Mouse (Mus musculus) inflammation-experienced regulatory T-cells, adult 6 months (primary cell): Measurements from ENCODE around the gene Il18r1. TPM values are rescaled to one million over a fixed set of nuclear protein-coding genes. Genes with fewer than 3 reads are reported as not detected.

Experiments
- ATAC-seq: one replicate; pipeline ENCODE4 v1.8.0; 2017
- polyA plus RNA-seq, 3 experiments: library from polyadenylated mRNA; unstranded; fragments of 100-300 nt; shearing (Covaris generic); gene quantifications; one replicate each; pipeline ENCODE4 v1.2.1; 2017

Il18r1 gene
- 100 to 1,000 TPM in 1 of 3 experiments, 10 to 100 TPM in 2; 81.5 to 155 (median 82.1) TPM for polyA plus RNA-seq

GRCm38 (mm10) chr1:40465477-40466430, at the start of gene Il18r1:
Gene Il18r1 (plus strand): TSS chr1:40465552.
- ATAC-seq: peak; percentile 76

GRCm38 (mm10) chr1:40417034-40417433, 48.3 kb upstream of the Il18r1 start:
- ATAC-seq: no peak

GRCm38 (mm10) chr1:40418512-40418911, 46.8 kb upstream of the Il18r1 start:
- no peak for ATAC-seq

- no peak for ATAC-seq
Measured at GRCm38 (mm10) chr1:40423892-40424291, 41.5 kb upstream of the Il18r1 start.

- ATAC-seq: no peak
Measured at GRCm38 (mm10) chr1:40427270-40427669, 38.1 kb upstream of the Il18r1 start.

GRCm38 (mm10) chr1:40427901-40428300, 37.5 kb upstream of the Il18r1 start:
- no peak for ATAC-seq

- ATAC-seq: no peak
Measured at GRCm38 (mm10) chr1:40428910-40429675, 36.3 kb upstream of the Il18r1 start, which contains the start of gene Il1rl1. Gene Il1rl1 (plus strand): TSS chr1:40429570.

- ATAC-seq: no peak
Measured at GRCm38 (mm10) chr1:40430143-40430834, 35.1 kb upstream of the Il18r1 start.

- ATAC-seq: no peak
Measured at GRCm38 (mm10) chr1:40432169-40432568, 33.2 kb upstream of the Il18r1 start.

- ATAC-seq: no peak
Measured at GRCm38 (mm10) chr1:40435936-40436335, 29.4 kb upstream of the Il18r1 start.

- ATAC-seq: no peak
Measured at GRCm38 (mm10) chr1:40437340-40437739, 28.0 kb upstream of the Il18r1 start.

GRCm38 (mm10) chr1:40439504-40439903, 25.8 kb upstream of the Il18r1 start:
- ATAC-seq: no peak

- ATAC-seq: no peak
Measured at GRCm38 (mm10) chr1:40444800-40445199, 20.6 kb upstream of the Il18r1 start.

- ATAC-seq: no peak
Measured at GRCm38 (mm10) chr1:40467306-40467705, 2.0 kb downstream of the Il18r1 start.

GRCm38 (mm10) chr1:40468805-40469204, 3.5 kb downstream of the Il18r1 start:
- no peak for ATAC-seq

GRCm38 (mm10) chr1:40469900-40470299, 4.5 kb downstream of the Il18r1 start:
- ATAC-seq: peak; percentile 67

- no peak for ATAC-seq
Measured at GRCm38 (mm10) chr1:40472401-40472800, 7.0 kb downstream of the Il18r1 start.

GRCm38 (mm10) chr1:40473640-40474039, 8.3 kb downstream of the Il18r1 start:
- ATAC-seq: peak; percentile 40

- no peak for ATAC-seq
Measured at GRCm38 (mm10) chr1:40474336-40474735, 9.0 kb downstream of the Il18r1 start.

GRCm38 (mm10) chr1:40475697-40476096, 10.3 kb downstream of the Il18r1 start:
- ATAC-seq: peak; percentile 57

GRCm38 (mm10) chr1:40476756-40477155, 11.4 kb downstream of the Il18r1 start:
- no peak for ATAC-seq

GRCm38 (mm10) chr1:40479505-40479923, 14.2 kb downstream of the Il18r1 start:
- ATAC-seq: peak; percentile 82

GRCm38 (mm10) chr1:40494594-40494993, 29.2 kb downstream of the Il18r1 start:
- no peak for ATAC-seq
